Mouse (Mus musculus) T-cell, adult 2 months (primary cell): ENCODE measurements around the gene Col2a1.
A peak's percentile ranks its signal among the peaks of the same experiment; 100 is the strongest.

ENCODE experiments used
- DNase-seq: peaks from one replicate; pipeline ENCODE4 v3.0.0; 2022; ENCODE audit warnings: low spot score

Col2a1 gene

GRCm38 (mm10) chr15:97963989-97964835, 40.3 kb downstream of the Col2a1 start, which contains the start of gene Tmem106c:
Tmem106c (plus strand) TSS chr15:97964200.
- DNase-seq, result peak; percentile 92

- DNase-seq, result peak; percentile 32
These were observed 41.0 kb downstream of the Col2a1 start for GRCm38 (mm10) chr15:97963329-97963988.

GRCm38 (mm10) chr15:97956416-97956815, 48.1 kb downstream of the Col2a1 start:
- no peak for DNase-seq

GRCm38 (mm10) chr15:97955742-97956141, 48.8 kb downstream of the Col2a1 start:
- no peak for DNase-seq

GRCm38 (mm10) chr15:97955286-97955685, 49.2 kb downstream of the Col2a1 start:
- DNase-seq, result no peak

- DNase-seq, result no peak
These were observed 49.8 kb downstream of the Col2a1 start for GRCm38 (mm10) chr15:97954671-97955070.

GRCm38 (mm10) chr15:97952889-97953189, 51.7 kb downstream of the Col2a1 start:
- DNase-seq, result no peak

GRCm38 (mm10) chr15:97952137-97952888, 52.2 kb downstream of the Col2a1 start:
- peak; percentile 48 for DNase-seq

- no peak for DNase-seq
These were observed 54.3 kb downstream of the Col2a1 start for GRCm38 (mm10) chr15:97950240-97950639.

GRCm38 (mm10) chr15:97949706-97950105, 54.8 kb downstream of the Col2a1 start:
- no peak for DNase-seq

GRCm38 (mm10) chr15:97948720-97949119, 55.8 kb downstream of the Col2a1 start:
- DNase-seq, result no peak

GRCm38 (mm10) chr15:97945656-97946315, 58.7 kb downstream of the Col2a1 start:
- no peak for DNase-seq

- no peak for DNase-seq
These were observed 59.4 kb downstream of the Col2a1 start for GRCm38 (mm10) chr15:97944919-97945574.

GRCm38 (mm10) chr15:97943356-97943755, 61.1 kb downstream of the Col2a1 start:
- no peak for DNase-seq

- DNase-seq, result no peak
These were observed 62.0 kb downstream of the Col2a1 start for GRCm38 (mm10) chr15:97942538-97942937.

- DNase-seq, result no peak
These were observed 63.2 kb downstream of the Col2a1 start for GRCm38 (mm10) chr15:97941306-97941705.

GRCm38 (mm10) chr15:97940088-97940487, 64.4 kb downstream of the Col2a1 start:
- no peak for DNase-seq

- DNase-seq, result no peak
These were observed 65.9 kb downstream of the Col2a1 start for GRCm38 (mm10) chr15:97938580-97938979.

GRCm38 (mm10) chr15:97932441-97932840, 72.1 kb downstream of the Col2a1 start:
- DNase-seq, result no peak

GRCm38 (mm10) chr15:97929259-97929824, 75.2 kb downstream of the Col2a1 start:
- no peak for DNase-seq

- no peak for DNase-seq
These were observed 76.7 kb downstream of the Col2a1 start for GRCm38 (mm10) chr15:97927821-97928220.
